Mouse (Mus musculus) forebrain, embryonic 10.5 days (tissue): ENCODE results near the gene Dmac2. TPM values are rescaled to one million over a fixed set of nuclear protein-coding genes. Genes with fewer than 3 reads are reported as not detected.
A peak's percentile ranks its signal among the peaks of the same experiment; 100 is the strongest.
"Not testable (repeated sequence)": the region's sequence is repeated elsewhere in the genome, so short reads cannot be mapped to it uniquely, and the experiment has no call there.

Experiments
- DNase-seq: peaks from one replicate; pipeline ENCODE4 v3.0.0-alpha.2; 2017; ENCODE audit warnings: low spot score; ENCODE audit errors: extremely low spot score
- H3K27ac ChIP-seq: fragments of 300-500 bp; sonication (generic); 2 replicates; pipeline ENCODE4 v1.5.1; 2016; ENCODE audit warnings: mild to moderate bottlenecking
- H3K27me3 ChIP-seq: fragments of 300-500 bp; sonication (generic); 2 replicates; pipeline ENCODE4 v1.6.1; 2016; ENCODE audit warnings: mild to moderate bottlenecking; ENCODE audit not compliant: poor library complexity, severe bottlenecking
- H3K36me3 ChIP-seq: fragments of 300-500 bp; sonication (generic); replicated peaks from 2 replicates; pipeline ENCODE4 v1.6.1; 2016; ENCODE audit warnings: mild to moderate bottlenecking, moderate library complexity
- H3K4me1 ChIP-seq: fragments of 300-500 bp; sonication (generic); 2 replicates; pipeline ENCODE4 v1.6.1; 2016
- H3K4me3 ChIP-seq: fragments of 300-500 bp; sonication (generic); 2 replicates; pipeline ENCODE4 v1.5.1; 2016; ENCODE audit warnings: mild to moderate bottlenecking, moderate library complexity
- H3K9me3 ChIP-seq: fragments of 300-500 bp; sonication (generic); 2 replicates; pipeline ENCODE4 v1.6.1; 2016; ENCODE audit warnings: mild to moderate bottlenecking, moderate library complexity
- WGBS: fragments of 180-500 bp; shearing (Covaris S2); methylation state at CpG from one replicate; pipeline ENCODE4 v1.1.7; 2016; 5-methylcytosine and 5-hydroxymethylcytosine counted together
- polyA plus RNA-seq: library from polyadenylated mRNA; unstranded; fragments of >200 nt; fragmentation: Nextera tagmentation; extraction: Ambion mirVana; gene quantifications from 2 replicates; pipeline ENCODE4 v1.2.1, GENCODE M21; 2016

Gene Dmac2
- 26.9 and 27.0 TPM in 2 replicates for polyA plus RNA-seq

- H3K27ac ChIP-seq: peak within 1 kb of the TSS; percentile 81
- peaks cover 12% of the 10 kb centered on the region for H3K36me3 ChIP-seq
- peaks cover 14% of the 10 kb centered on the region for H3K4me1 ChIP-seq
- peak within 1 kb of the TSS; percentile 75 for H3K4me3 ChIP-seq
- H3K9me3 ChIP-seq: no peaks in the 10 kb centered on the region
- WGBS: 2% methylated on average over 53 of the region's 53 CpGs
- peak; percentile 91 for DNase-seq
- H3K27me3 ChIP-seq: no peaks in the 10 kb centered on the region
Observed at GRCm38 (mm10) chr7:25618865-25619721, at the start of gene Dmac2. Gene Dmac2, plus strand, starts transcription at chr7:25619414.

- not testable (repeated sequence) for H3K27ac ChIP-seq, H3K9me3 ChIP-seq, H3K4me3 ChIP-seq, H3K36me3 ChIP-seq, DNase-seq, H3K27me3 ChIP-seq
- WGBS: 78% methylated on average over 5 of the region's 5 CpGs
- H3K4me1 ChIP-seq: peaks cover 14% of the 10 kb centered on the region
Observed at GRCm38 (mm10) chr7:25573806-25574205, 45.4 kb upstream of the Dmac2 start.

GRCm38 (mm10) chr7:25575105-25575504 is 44.1 kb upstream of the Dmac2 start:
- Histone ChIP-seq H3K27me3 (no peaks in the 10 kb centered on the region), H3K27ac (peak overlapping the region; percentile 63), H3K9me3 (no peaks in the 10 kb centered on the region), H3K4me3 (no peak overlapping the region), H3K4me1 (peaks cover 14% of the 10 kb centered on the region), H3K36me3 (no peaks in the 10 kb centered on the region)
- WGBS: 75% methylated on average over 5 of the region's 5 CpGs
- no peak for DNase-seq

- no peak overlapping the region for H3K4me3 ChIP-seq
- 13% methylated on average over 8 of the region's 8 CpGs for WGBS
- H3K9me3 ChIP-seq: no peaks in the 10 kb centered on the region
- no peaks in the 10 kb centered on the region for H3K27me3 ChIP-seq
- no peak for DNase-seq
- peaks cover 14% of the 10 kb centered on the region for H3K4me1 ChIP-seq
- H3K36me3 ChIP-seq: no peaks in the 10 kb centered on the region
- no peak overlapping the region for H3K27ac ChIP-seq
Observed at GRCm38 (mm10) chr7:25575870-25576269, 43.3 kb upstream of the Dmac2 start.

GRCm38 (mm10) chr7:25576308-25576707 is 42.9 kb upstream of the Dmac2 start:
- 51% methylated on average over 6 of the region's 6 CpGs for WGBS
- not testable (repeated sequence) for H3K4me3 ChIP-seq, H3K36me3 ChIP-seq, H3K27ac ChIP-seq, DNase-seq, H3K9me3 ChIP-seq, H3K27me3 ChIP-seq
- peaks cover 14% of the 10 kb centered on the region for H3K4me1 ChIP-seq

- WGBS: 75% methylated on average over 13 of the region's 14 CpGs
- DNase-seq: not testable (repeated sequence)
Observed at GRCm38 (mm10) chr7:25576793-25577437, 42.3 kb upstream of the Dmac2 start.

GRCm38 (mm10) chr7:25579441-25579840 is 39.8 kb upstream of the Dmac2 start:
- H3K27ac ChIP-seq: no peak overlapping the region
- no peaks in the 10 kb centered on the region for H3K36me3 ChIP-seq
- H3K27me3 ChIP-seq: no peaks in the 10 kb centered on the region
- WGBS: 88% methylated on average over 10 of the region's 10 CpGs
- H3K4me3 ChIP-seq: no peak overlapping the region
- peaks cover 7% of the 10 kb centered on the region; the same call in 1 of the 2 replicates for H3K9me3 ChIP-seq
- DNase-seq: no peak
- H3K4me1 ChIP-seq: peaks cover 14% of the 10 kb centered on the region

More at GRCm38 (mm10) chr7:25576793-25577437, 42.3 kb upstream of the Dmac2 start:
- not testable (repeated sequence) for H3K27ac ChIP-seq, H3K36me3 ChIP-seq, H3K9me3 ChIP-seq, H3K27me3 ChIP-seq, H3K4me3 ChIP-seq
- H3K4me1 ChIP-seq: peaks cover 14% of the 10 kb centered on the region

GRCm38 (mm10) chr7:25582301-25582810 is 36.9 kb upstream of the Dmac2 start:
- no peak for DNase-seq
- WGBS: 91% methylated on average over 15 of the region's 15 CpGs
- H3K36me3 ChIP-seq: no peaks in the 10 kb centered on the region

GRCm38 (mm10) chr7:25584651-25585050 is 34.6 kb upstream of the Dmac2 start:
- WGBS: 90% methylated on average over 5 of the region's 5 CpGs

More at GRCm38 (mm10) chr7:25582301-25582810, 36.9 kb upstream of the Dmac2 start:
- Histone ChIP-seq H3K27me3 (no peaks in the 10 kb centered on the region), H3K9me3 (peaks cover 7% of the 10 kb centered on the region; the same call in 1 of the 2 replicates), H3K4me3 (no peak overlapping the region), H3K4me1 (no peaks in the 10 kb centered on the region), H3K27ac (no peak overlapping the region)

GRCm38 (mm10) chr7:25585351-25586204 is 33.6 kb upstream of the Dmac2 start:
- no peak for DNase-seq
- Histone ChIP-seq H3K4me1 (no peaks in the 10 kb centered on the region), H3K27me3 (no peaks in the 10 kb centered on the region), H3K9me3 (peaks cover 7% of the 10 kb centered on the region; the same call in 1 of the 2 replicates), H3K27ac (no peak overlapping the region), H3K4me3 (no peak overlapping the region), H3K36me3 (no peaks in the 10 kb centered on the region)
- WGBS: 84% methylated on average over 9 of the region's 9 CpGs

More at GRCm38 (mm10) chr7:25584651-25585050, 34.6 kb upstream of the Dmac2 start:
- Histone ChIP-seq H3K27me3 (no peaks in the 10 kb centered on the region), H3K4me1 (no peaks in the 10 kb centered on the region), H3K36me3 (no peaks in the 10 kb centered on the region), H3K4me3 (no peak overlapping the region), H3K9me3 (peaks cover 7% of the 10 kb centered on the region; the same call in 1 of the 2 replicates), H3K27ac (no peak overlapping the region)
- DNase-seq: no peak

GRCm38 (mm10) chr7:25591226-25591625 is 28.0 kb upstream of the Dmac2 start:
- H3K27me3 ChIP-seq: no peaks in the 10 kb centered on the region
- no peaks in the 10 kb centered on the region for H3K4me1 ChIP-seq
- H3K36me3 ChIP-seq: no peaks in the 10 kb centered on the region
- 93% methylated on average over 2 of the region's 2 CpGs for WGBS
- H3K27ac ChIP-seq: no peak overlapping the region
- H3K9me3 ChIP-seq: no peaks in the 10 kb centered on the region
- H3K4me3 ChIP-seq: no peak overlapping the region
- DNase-seq: no peak

GRCm38 (mm10) chr7:25593859-25594258 is 25.4 kb upstream of the Dmac2 start:
- no peaks in the 10 kb centered on the region for H3K4me1 ChIP-seq
- no peaks in the 10 kb centered on the region for H3K36me3 ChIP-seq
- no peaks in the 10 kb centered on the region for H3K9me3 ChIP-seq
- H3K27me3 ChIP-seq: no peaks in the 10 kb centered on the region
- no peak overlapping the region for H3K4me3 ChIP-seq
- WGBS: 89% methylated on average over 3 of the region's 3 CpGs
- DNase-seq: no peak
- no peak overlapping the region for H3K27ac ChIP-seq
